Mouse (Mus musculus): ENCODE measurements around the gene Aatk. TPM values are rescaled to one million over a fixed set of nuclear protein-coding genes. Genes with fewer than 3 reads are reported as not detected.

Gene Aatk
- polyA plus RNA-seq, 1 experiment from 2014 or later = 1.2 TPM

GRCm38 (mm10) chr11:119973789-119974188, 73.2 kb downstream of the Aatk start:
- H3K36me3 ChIP-seq = peaks cover 3% of the 10 kb centered on the region
- DNase-seq (ENCODE audit: low spot score) = no peak
- no peaks in the 10 kb centered on the region for H3K9me3 ChIP-seq (replicated peaks)
- 92% methylated on average over 4 of the region's 4 CpGs for WGBS
- no peaks in the 10 kb centered on the region for H3K27me3 ChIP-seq (ENCODE audit: low read depth, poor library complexity, severe bottlenecking)
- no peak overlapping the region for H3K27ac ChIP-seq (replicated peaks)
- no peak overlapping the region for H3K4me3 ChIP-seq
- peaks cover 22% of the 10 kb centered on the region for H3K4me1 ChIP-seq

GRCm38 (mm10) chr11:119970021-119970851, 76.7 kb downstream of the Aatk start:
- Histone ChIP-seq H3K27ac (replicated peaks) (peak overlapping the region; percentile 50), H3K27me3 (ENCODE audit: low read depth, poor library complexity, severe bottlenecking) (no peaks in the 10 kb centered on the region), H3K36me3 (peaks cover 3% of the 10 kb centered on the region), H3K9me3 (replicated peaks) (no peaks in the 10 kb centered on the region), H3K4me1 (peaks cover 44% of the 10 kb centered on the region), H3K4me3 (no peak overlapping the region)
- 58% methylated on average over 12 of the region's 12 CpGs for WGBS
- DNase-seq (ENCODE audit: low spot score) = peak; percentile 45

GRCm38 (mm10) chr11:119967892-119968291, 79.1 kb downstream of the Aatk start:
- H3K9me3 ChIP-seq (replicated peaks) = no peaks in the 10 kb centered on the region
- no peak overlapping the region for H3K4me3 ChIP-seq
- no peaks in the 10 kb centered on the region for H3K36me3 ChIP-seq
- no peak for DNase-seq (ENCODE audit: low spot score)
- 89% methylated on average over 2 of the region's 2 CpGs for WGBS
- no peaks in the 10 kb centered on the region for H3K27me3 ChIP-seq (ENCODE audit: low read depth, poor library complexity, severe bottlenecking)
- H3K4me1 ChIP-seq = peaks cover 55% of the 10 kb centered on the region
- H3K27ac ChIP-seq (replicated peaks) = no peak overlapping the region

- Histone ChIP-seq H3K27me3 (ENCODE audit: low read depth, poor library complexity, severe bottlenecking) (no peaks in the 10 kb centered on the region), H3K4me3 (no peak overlapping the region), H3K4me1 (peaks cover 55% of the 10 kb centered on the region), H3K36me3 (no peaks in the 10 kb centered on the region), H3K27ac (replicated peaks) (no peak overlapping the region), H3K9me3 (replicated peaks) (no peaks in the 10 kb centered on the region)
- WGBS = 80% methylated on average over 8 of the region's 8 CpGs
- DNase-seq (ENCODE audit: low spot score) = no peak
These were observed 79.6 kb downstream of the Aatk start for GRCm38 (mm10) chr11:119967401-119967800.

- no peaks in the 10 kb centered on the region for H3K9me3 ChIP-seq (replicated peaks)
- no peak for DNase-seq (ENCODE audit: low spot score)
- H3K27me3 ChIP-seq (ENCODE audit: low read depth, poor library complexity, severe bottlenecking) = no peaks in the 10 kb centered on the region
- 84% methylated on average over 6 of the region's 6 CpGs for WGBS
- no peaks in the 10 kb centered on the region for H3K36me3 ChIP-seq
- H3K4me3 ChIP-seq = no peak overlapping the region
- no peak overlapping the region for H3K27ac ChIP-seq (replicated peaks)
- H3K4me1 ChIP-seq = peaks cover 53% of the 10 kb centered on the region
These were observed 80.7 kb downstream of the Aatk start for GRCm38 (mm10) chr11:119966294-119966693.

- no peak overlapping the region for H3K4me3 ChIP-seq
- H3K9me3 ChIP-seq (replicated peaks) = no peaks in the 10 kb centered on the region
- H3K27me3 ChIP-seq (ENCODE audit: low read depth, poor library complexity, severe bottlenecking) = no peaks in the 10 kb centered on the region
- 21% methylated on average over 9 of the region's 9 CpGs for WGBS
- DNase-seq (ENCODE audit: low spot score) = no peak
- peaks cover 7% of the 10 kb centered on the region; the same call in 1 of the 2 replicates for H3K36me3 ChIP-seq
- H3K27ac ChIP-seq (replicated peaks) = peak overlapping the region; percentile 76
- H3K4me1 ChIP-seq = peaks cover 40% of the 10 kb centered on the region
These were observed 81.9 kb downstream of the Aatk start for GRCm38 (mm10) chr11:119965053-119965452.

GRCm38 (mm10) chr11:119961511-119961910, 85.5 kb downstream of the Aatk start:
- H3K27ac ChIP-seq (replicated peaks) = no peak overlapping the region
- H3K9me3 ChIP-seq (replicated peaks) = no peaks in the 10 kb centered on the region
- H3K4me3 ChIP-seq = no peak overlapping the region
- no peaks in the 10 kb centered on the region for H3K27me3 ChIP-seq (ENCODE audit: low read depth, poor library complexity, severe bottlenecking)
- peaks cover 7% of the 10 kb centered on the region; the same call in 1 of the 2 replicates for H3K36me3 ChIP-seq
- WGBS = 84% methylated on average over 3 of the region's 3 CpGs
- no peak for DNase-seq (ENCODE audit: low spot score)
- H3K4me1 ChIP-seq = peaks cover 23% of the 10 kb centered on the region

- DNase-seq (ENCODE audit: low spot score) = no peak
- H3K36me3 ChIP-seq = peaks cover 7% of the 10 kb centered on the region; the same call in 1 of the 2 replicates
- no peaks in the 10 kb centered on the region for H3K27me3 ChIP-seq (ENCODE audit: low read depth, poor library complexity, severe bottlenecking)
- no peak overlapping the region for H3K27ac ChIP-seq (replicated peaks)
- WGBS = 96% methylated on average over 6 of the region's 6 CpGs
- H3K9me3 ChIP-seq (replicated peaks) = no peaks in the 10 kb centered on the region
- peaks cover 18% of the 10 kb centered on the region for H3K4me1 ChIP-seq
- H3K4me3 ChIP-seq = no peak overlapping the region
These were observed 86.3 kb downstream of the Aatk start for GRCm38 (mm10) chr11:119960671-119961070.

- H3K4me3 ChIP-seq = no peak overlapping the region
- H3K27ac ChIP-seq (replicated peaks) = no peak overlapping the region
- DNase-seq (ENCODE audit: low spot score) = no peak
- H3K9me3 ChIP-seq (replicated peaks) = no peaks in the 10 kb centered on the region
- H3K4me1 ChIP-seq = peaks cover 16% of the 10 kb centered on the region
- WGBS = 81% methylated on average over 4 of the region's 4 CpGs
- H3K36me3 ChIP-seq = peaks cover 7% of the 10 kb centered on the region; the same call in 1 of the 2 replicates
- H3K27me3 ChIP-seq (ENCODE audit: low read depth, poor library complexity, severe bottlenecking) = no peaks in the 10 kb centered on the region
These were observed 87.3 kb downstream of the Aatk start for GRCm38 (mm10) chr11:119959714-119960113.

GRCm38 (mm10) chr11:119958856-119959255, 88.1 kb downstream of the Aatk start:
- Histone ChIP-seq H3K36me3 (peaks cover 7% of the 10 kb centered on the region; the same call in 1 of the 2 replicates), H3K4me3 (no peak overlapping the region), H3K27me3 (ENCODE audit: low read depth, poor library complexity, severe bottlenecking) (no peaks in the 10 kb centered on the region), H3K27ac (replicated peaks) (no peak overlapping the region), H3K9me3 (replicated peaks) (no peaks in the 10 kb centered on the region), H3K4me1 (peaks cover 10% of the 10 kb centered on the region; the same call in 1 of the 2 replicates)
- 84% methylated on average over 7 of the region's 7 CpGs for WGBS
- DNase-seq (ENCODE audit: low spot score) = no peak

MicroRNAs within 50 kb of the gene (microRNA counts, 519-probe panel; counts per million panel counts)
- microRNA mmu-miR-338-3p (not detected), microRNA mmu-miR-338-5p (not detected)

Small RNAs within 50 kb of the gene (microRNA-seq; reads per million reads assigned to microRNA genes)
- gene Gm25948 (not detected), gene Mir3065 (not detected), gene Mir338 (not detected)

Other genes starting within 250 kb of the Aatk start
- 116 and 118 TPM in 2 replicates for gene Chmp6, start 133.7 kb downstream of the Aatk start, polyA plus RNA-seq (2016; fragmentation: Nextera tagmentation; extraction: Ambion mirVana)
- gene Baiap2, start 104.4 kb downstream of the Aatk start, polyA plus RNA-seq (2016; fragmentation: Nextera tagmentation; extraction: Ambion mirVana) = 9.4 and 11.3 TPM in 2 replicates
- gene Cep131, start 39.7 kb upstream of the Aatk start, polyA plus RNA-seq (2016; fragmentation: Nextera tagmentation; extraction: Ambion mirVana) = 38.1 and 45.9 TPM in 2 replicates
- gene Tepsin, start 51.6 kb upstream of the Aatk start, polyA plus RNA-seq (2016; fragmentation: Nextera tagmentation; extraction: Ambion mirVana) = 20.0 and 21.2 TPM in 2 replicates
- gene Ndufaf8, start 51.8 kb upstream of the Aatk start, polyA plus RNA-seq (2016; fragmentation: Nextera tagmentation; extraction: Ambion mirVana) = 89.7 and 91.0 TPM in 2 replicates
- 87.1 and 97.9 TPM in 2 replicates for gene Slc38a10, start 104.2 kb upstream of the Aatk start, polyA plus RNA-seq (2016; fragmentation: Nextera tagmentation; extraction: Ambion mirVana)
- gene Bahcc1, start 185.8 kb upstream of the Aatk start, polyA plus RNA-seq (2016; fragmentation: Nextera tagmentation; extraction: Ambion mirVana) = 14.3 and 16.6 TPM in 2 replicates

Measured in midbrain, embryonic 10.5 days (tissue).